Mouse (Mus musculus) MEL (cell line): ENCODE measurements at regions not wholly inside any gene's neighbourhood (a gene's known extent, or its start where the extent isn't known, plus 50 kb on each side); places are given as distances from the start of the nearest gene placed in this dataset.

ENCODE experiments used
- CTCF ChIP-seq, 3 experiments: IDR thresholded peaks in 2 of 3; conservative IDR thresholded peaks in 1 of 3; 2 replicates each; pipeline ENCODE4 v1.5.1; 2011 to 2012; ENCODE audit warnings: low read length in 3 of 3, low read depth in 2 of 3, mild to moderate bottlenecking in 2 of 3, improper control_type of control experiment in 1 of 3, inconsistent platforms in 1 of 3, mixed read lengths in 1 of 3, moderate library complexity in 1 of 3; ENCODE audit not compliant: control insufficient read depth in 1 of 3, insufficient read depth in 1 of 3, poor library complexity in 1 of 3, severe bottlenecking in 1 of 3
- EP300 ChIP-seq, 2 experiments: IDR thresholded peaks; 2 replicates each; pipeline ENCODE4 v1.6.1; 2011; ENCODE audit warnings: improper control_type of control experiment in 2 of 2, low read length in 2 of 2, low read depth in 1 of 2, mild to moderate bottlenecking in 1 of 2
- GATA1 ChIP-seq: IDR thresholded peaks from 2 replicates; pipeline ENCODE4 v1.6.1; 2011; ENCODE audit warnings: low read depth, low read length, improper control_type of control experiment
- MAFK ChIP-seq: IDR thresholded peaks from 2 replicates; pipeline ENCODE4 v1.6.1; 2011; ENCODE audit warnings: low read depth, mild to moderate bottlenecking, low read length, improper control_type of control experiment, borderline replicate concordance
- MAZ ChIP-seq: IDR thresholded peaks from 2 replicates; pipeline ENCODE4 v1.6.1; 2012; ENCODE audit warnings: low read depth, mild to moderate bottlenecking, inconsistent platforms, low read length, improper control_type of control experiment
- MYC ChIP-seq: IDR thresholded peaks from 2 replicates; pipeline ENCODE4 v1.6.1; 2011; ENCODE audit warnings: low read depth, mild to moderate bottlenecking, low read length, improper control_type of control experiment, moderate library complexity
- POLR2A ChIP-seq, 2 experiments: IDR thresholded peaks; 2 replicates each; pipeline ENCODE4 v1.6.1; 2011 to 2012; ENCODE audit warnings: low read length in 2 of 2, mild to moderate bottlenecking in 2 of 2, control low read depth in 1 of 2, improper control_type of control experiment in 1 of 2, low read depth in 1 of 2, moderate library complexity in 1 of 2; ENCODE audit not compliant: control insufficient read depth in 1 of 2, insufficient read depth in 1 of 2, poor library complexity in 1 of 2
- POLR2AphosphoS2 ChIP-seq: IDR thresholded peaks from 2 replicates; pipeline ENCODE4 v1.6.1; 2011; ENCODE audit warnings: low read length, improper control_type of control experiment
- TAL1 ChIP-seq: IDR thresholded peaks from 2 replicates; pipeline ENCODE4 v1.6.1; 2012; ENCODE audit warnings: mild to moderate bottlenecking, inconsistent platforms, low read length, moderate library complexity, mixed read lengths
- TBP ChIP-seq: IDR thresholded peaks from 2 replicates; pipeline ENCODE4 v1.8.0; 2011; ENCODE audit warnings: low read depth, low read length, improper control_type of control experiment
- ZNF384 ChIP-seq: IDR thresholded peaks from 2 replicates; pipeline ENCODE4 v1.6.1; 2012; ENCODE audit warnings: low read depth, mild to moderate bottlenecking, inconsistent platforms, low read length, improper control_type of control experiment

GRCm38 (mm10) chr7:111417735-111418134 is 334.9 kb upstream of the Eif4g2 start:
- TF ChIP-seq MYC, result no peak
- no peak for TF ChIP-seq TBP
- TF ChIP-seq EP300 (IDR thresholded peaks at IDR 0.05; ENCODE audit: low read depth in 1 of 2, low read length in 2 of 2), result no peak
- no peak for TF ChIP-seq MAZ
- no peak for TF ChIP-seq ZNF384
- no peak for TF ChIP-seq POLR2A (IDR thresholded peaks at IDR 0.05; ENCODE audit: control insufficient read depth in 1 of 2, insufficient read depth in 1 of 2, low read depth in 1 of 2, low read length in 2 of 2, poor library complexity in 1 of 2)
- no peak for TF ChIP-seq MAFK
- TF ChIP-seq POLR2AphosphoS2, result no peak
- TF ChIP-seq GATA1, result no peak
- no peak for TF ChIP-seq CTCF (IDR thresholded peaks at IDR 0.05 in 2 of 3, conservative IDR thresholded peaks at IDR 0.05 in 1 of 3; ENCODE audit: control insufficient read depth in 1 of 3, insufficient read depth in 1 of 3, low read depth in 2 of 3, low read length in 3 of 3, poor library complexity in 1 of 3, severe bottlenecking in 1 of 3)
- TF ChIP-seq TAL1, result no peak
